Mouse (Mus musculus) spleen, adult 18-20 months (tissue): ENCODE data around the gene Ogfod1.

Experiments used
- DNase-seq, 2 experiments: peaks; one replicate each; pipeline ENCODE4 v3.0.0; 2022; ENCODE audit warnings: mixed read lengths in 2 of 2

Gene Ogfod1

DNA sequence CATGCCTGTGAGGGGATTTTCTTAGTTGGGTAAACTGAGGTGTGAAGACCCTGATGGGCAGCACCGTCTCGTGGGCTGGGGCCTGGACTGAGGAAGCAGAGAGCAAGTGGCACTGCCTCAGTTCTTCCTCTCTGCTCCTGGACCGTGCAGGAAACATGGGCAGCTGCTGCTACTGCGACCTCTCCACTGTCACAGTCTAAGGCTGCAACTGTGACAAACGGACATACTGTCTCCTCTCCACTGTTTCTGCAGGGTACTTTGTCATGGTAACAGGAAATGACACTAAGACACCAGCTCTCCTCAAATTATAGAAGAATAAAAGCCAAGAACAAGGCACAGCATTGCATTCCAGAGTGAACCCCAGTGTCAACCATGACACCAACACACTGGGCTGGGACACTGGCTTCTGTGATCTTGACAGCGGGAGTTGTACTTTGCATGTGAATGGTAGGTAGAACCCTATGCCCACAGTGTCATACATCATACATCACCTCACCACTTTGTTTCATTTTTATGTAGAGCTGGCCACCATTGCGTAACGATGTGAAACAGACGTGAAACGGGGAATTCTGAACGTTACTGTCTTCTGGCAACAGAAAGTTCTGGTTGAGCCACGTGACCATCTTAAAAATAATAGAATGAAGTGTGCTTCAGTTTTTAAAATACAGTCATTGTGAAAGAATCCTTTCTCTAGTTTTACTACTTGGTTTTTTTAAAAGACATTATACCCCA, 39.6 kb downstream of the Ogfod1 start:
- no peak for DNase-seq

DNA sequence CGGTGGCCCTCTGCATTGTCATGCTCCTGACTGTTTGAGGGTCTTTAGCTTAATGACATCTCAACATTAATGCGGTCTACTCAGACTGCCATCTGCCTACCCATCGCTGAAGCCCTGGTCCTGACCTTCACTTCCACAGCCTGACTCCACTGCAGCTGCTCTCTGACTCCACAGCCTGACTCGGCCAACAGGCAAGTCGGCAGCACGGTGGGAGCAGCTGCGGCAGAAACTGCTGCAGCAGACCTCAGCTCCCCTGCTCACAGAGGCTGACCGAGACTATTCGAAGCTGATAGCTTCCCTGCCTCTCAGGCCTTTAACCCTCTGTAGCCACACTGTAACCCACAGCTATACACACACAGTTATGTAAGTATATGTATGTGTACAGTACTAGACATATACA, 51.0 kb downstream of the Ogfod1 start:
- no peak for DNase-seq

DNA sequence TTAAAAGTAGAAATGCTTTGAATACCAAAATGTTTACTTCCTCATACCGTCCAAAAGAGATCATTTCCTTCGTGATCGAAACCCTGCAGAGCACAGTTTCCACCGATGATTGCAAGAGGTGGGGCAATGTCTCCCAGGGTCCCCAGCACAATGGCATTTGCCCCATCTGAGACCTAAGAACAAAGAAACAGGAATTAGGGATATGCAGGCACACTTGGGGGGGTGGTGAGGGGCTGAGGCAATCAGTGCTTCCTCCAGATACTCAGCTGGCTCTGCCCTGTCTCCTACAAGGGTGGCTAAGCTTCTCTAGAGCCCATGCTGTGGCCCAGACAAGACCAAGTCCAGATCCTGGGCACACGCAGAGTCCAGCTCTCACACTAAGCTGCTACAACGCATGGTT, 52.7 kb downstream of the Ogfod1 start:
- DNase-seq: no peak

DNA sequence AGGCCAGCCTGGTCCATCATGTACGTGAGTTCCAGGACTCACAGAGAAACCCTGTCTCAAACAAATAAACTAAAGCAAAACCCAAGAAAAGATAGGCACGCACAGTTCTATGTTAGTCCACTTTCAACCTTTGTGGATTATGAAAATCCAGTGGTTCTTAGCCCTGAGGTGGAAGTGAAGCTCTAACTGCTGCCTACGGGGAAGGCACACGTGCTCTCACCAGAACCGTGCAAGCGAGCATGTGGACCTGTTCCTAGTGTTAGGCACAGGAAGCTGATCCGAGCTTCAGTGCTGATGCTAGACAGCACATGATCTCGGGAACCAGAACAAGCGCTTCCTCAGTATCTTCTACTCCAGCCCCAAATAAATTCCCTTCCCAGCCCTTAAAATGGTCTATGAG, 55.9 kb downstream of the Ogfod1 start:
- no peak for DNase-seq

DNA sequence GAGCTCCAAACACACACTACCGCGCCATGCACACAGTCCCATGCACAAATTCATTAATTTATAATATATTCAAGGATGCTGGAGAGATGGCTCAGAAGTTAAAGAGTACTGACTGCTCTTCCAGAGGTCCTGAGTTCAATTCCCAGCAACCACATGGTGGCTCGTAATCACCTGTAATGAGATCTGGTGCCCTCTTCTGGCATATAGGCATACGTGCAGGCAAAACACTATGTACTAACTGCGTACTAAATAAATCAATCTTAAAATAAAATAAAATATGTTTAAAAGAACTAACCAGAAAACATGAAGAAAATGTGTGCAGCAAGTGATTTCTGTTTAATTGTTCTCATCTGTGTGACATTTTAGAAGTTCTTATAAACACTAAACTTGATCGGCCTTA, 57.3 kb downstream of the Ogfod1 start:
- DNase-seq: no peak

DNA sequence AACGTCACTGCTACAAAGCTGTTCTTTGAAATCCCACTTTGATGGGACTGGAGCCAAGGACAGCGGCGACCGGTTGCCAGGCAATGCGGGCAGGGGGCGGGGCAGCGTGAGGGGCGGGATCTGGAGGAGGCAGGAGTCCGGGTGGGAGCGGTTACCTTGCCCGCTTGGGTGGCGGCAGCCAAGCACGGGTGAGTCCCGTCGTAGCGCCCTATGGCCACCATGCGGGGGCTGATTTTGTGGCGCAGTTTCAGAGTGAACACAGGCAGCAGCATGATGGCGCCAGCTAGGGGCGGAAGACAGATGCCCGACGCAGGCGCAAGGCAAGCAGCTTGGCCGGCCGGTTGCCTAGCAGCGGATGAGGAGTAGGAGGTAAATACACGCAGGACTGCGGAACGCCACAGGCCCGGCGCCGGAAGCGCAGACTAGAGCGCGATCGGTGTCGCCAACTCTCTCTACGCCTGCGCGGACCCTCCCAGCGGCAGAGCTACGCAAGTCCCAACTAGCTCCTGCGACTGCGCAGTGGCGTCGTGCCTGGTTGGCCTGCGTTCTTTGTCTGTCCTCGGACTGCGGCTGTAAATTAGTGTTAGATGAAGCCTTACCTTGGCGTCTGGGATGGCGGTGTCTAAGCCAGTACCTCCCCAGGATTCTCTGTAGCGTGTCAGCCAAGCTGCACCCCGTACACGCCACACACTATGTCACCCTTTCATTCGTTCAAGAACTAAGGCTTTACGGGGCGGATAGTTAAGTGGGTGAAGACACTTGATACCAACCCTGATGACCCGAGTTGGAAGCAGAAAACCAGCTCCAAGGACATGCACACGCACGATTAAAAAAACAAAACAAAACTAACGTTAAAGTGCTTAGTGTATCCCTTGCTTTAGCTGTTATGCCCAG, 61.3 kb downstream of the Ogfod1 start, which contains the start of gene Bbs2:
Gene Bbs2 (minus strand): TSS at position 848 of the 894 bp plus-strand sequence.
- DNase-seq: peak; percentile 96 to 99

DNA sequence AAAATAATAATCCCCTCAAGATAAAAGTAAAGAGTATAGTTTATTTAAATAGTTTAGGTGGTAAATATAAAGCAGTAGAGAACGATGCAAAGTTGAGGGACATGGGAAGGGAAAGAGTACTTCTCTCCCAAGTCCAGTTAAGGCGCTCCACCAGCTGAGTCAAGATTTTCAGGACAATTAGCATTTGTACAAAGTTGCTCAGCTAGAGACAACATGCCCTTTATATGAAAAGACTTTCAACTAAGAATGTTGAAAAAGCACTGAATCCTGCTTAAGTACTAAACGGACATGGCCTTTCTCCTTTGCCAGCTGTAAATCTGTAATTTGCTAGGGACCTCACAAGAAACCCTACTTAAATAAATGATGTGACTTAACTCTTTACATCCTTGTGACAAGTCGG, 62.0 kb downstream of the Ogfod1 start:
- DNase-seq: no peak

DNA sequence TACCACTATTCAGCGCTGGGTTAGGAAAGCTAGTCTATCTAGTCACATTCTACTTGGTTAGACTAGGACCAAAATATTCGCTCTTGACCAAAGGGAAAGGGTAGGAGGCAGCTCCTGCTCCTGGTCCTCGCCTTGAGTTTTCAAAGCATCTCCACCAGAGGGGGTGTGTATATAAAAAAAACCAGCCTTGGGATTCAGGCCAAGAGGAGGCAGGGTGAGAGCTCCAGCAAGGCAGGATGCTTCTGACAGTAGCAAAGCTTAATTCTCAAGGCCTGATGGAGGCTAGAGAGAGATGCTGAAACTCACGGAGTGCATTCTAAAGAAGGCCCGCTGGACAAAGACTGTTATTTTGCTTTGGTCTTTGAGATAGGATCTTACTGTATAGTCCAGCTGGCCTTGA, 67.1 kb downstream of the Ogfod1 start:
- DNase-seq: no peak

DNA sequence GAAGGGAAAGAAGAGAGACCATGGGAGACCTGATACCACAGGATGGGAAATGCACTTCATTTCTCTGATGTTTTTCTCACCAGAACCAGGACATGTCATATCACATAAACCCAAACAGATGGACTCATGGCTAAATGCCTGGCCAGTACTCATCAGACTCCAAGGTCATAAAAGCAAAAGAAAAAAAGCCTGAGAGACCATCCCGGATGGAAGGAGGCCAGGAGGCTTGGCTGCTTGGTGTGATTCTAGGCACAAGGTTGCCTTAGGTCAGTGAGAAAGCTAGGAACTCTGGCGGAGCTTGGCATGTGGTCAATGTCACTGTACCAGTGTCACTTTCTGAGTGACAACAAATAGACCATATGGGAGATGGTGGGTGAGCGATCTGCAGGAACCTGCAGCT, 70.9 kb downstream of the Ogfod1 start:
- no peak for DNase-seq

DNA sequence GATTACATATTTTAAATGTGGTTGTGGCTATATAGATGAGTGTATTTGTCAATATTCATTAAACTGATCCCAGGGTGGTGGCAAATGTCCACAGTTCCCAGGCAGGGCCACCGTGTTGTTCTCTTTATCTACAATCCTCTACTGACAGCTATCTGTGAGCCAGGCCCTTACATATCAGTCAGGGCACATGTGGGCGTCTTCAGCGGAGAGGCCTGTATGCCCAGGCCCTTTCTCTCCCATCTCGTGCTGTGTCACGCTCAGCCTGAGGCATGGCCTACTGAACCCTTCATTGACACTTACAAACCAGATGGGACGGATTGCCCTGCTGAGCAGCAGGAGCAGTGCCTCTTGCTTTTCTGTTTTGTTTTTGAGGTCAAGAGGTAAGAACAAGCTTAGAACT, 72.4 kb downstream of the Ogfod1 start:
- DNase-seq: no peak

DNA sequence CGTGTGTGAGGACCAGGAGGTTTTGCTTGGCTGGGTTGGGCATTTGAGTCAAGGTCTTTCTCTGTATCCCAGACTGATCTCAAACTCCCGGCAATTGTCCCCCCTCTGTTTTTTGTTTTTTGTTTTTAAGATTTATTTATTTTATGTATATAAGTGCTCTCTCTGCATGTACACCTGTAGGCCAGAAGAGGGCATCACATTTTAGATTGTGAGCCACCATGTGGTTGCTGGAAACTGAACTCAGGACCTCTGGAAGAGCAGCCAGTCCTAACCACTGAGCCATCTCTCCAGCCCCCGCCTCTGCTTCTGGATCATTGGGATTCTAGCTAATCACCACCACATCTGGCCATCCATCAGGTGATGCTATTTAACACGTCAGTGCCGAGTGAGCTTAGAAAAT, 72.8 kb downstream of the Ogfod1 start:
- DNase-seq: no peak

DNA sequence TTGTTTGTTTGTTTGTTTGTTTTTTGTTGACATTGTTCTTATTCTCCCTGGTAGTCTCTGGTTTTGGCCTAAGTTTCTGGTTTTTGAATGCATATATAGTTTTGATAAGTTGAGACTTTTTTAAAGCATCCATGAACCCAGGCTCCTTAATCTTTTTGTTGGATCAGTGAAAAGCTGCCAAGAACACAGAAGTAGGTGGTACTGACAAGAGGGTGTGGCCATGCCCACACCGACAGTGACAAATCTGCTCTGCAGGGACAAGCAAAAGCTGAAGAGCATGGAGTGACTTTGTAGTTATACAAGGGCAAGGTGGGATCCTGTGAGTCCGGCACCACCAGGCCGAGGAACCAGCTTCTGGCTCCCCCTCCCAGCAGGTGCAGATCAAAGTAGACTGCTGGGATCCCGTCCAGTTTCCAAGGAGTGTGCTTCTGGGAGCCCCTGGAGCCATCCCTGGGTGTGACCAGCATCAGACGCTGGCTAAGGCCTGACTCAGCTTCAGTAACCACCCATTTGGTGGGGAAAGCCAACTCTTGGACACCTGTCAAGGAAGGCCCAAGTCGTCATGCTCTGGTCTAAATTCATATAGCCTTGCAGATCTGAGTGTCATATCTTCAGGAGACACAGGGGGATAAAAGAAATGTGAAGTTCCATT, 73.7 kb downstream of the Ogfod1 start:
- DNase-seq: no peak

DNA sequence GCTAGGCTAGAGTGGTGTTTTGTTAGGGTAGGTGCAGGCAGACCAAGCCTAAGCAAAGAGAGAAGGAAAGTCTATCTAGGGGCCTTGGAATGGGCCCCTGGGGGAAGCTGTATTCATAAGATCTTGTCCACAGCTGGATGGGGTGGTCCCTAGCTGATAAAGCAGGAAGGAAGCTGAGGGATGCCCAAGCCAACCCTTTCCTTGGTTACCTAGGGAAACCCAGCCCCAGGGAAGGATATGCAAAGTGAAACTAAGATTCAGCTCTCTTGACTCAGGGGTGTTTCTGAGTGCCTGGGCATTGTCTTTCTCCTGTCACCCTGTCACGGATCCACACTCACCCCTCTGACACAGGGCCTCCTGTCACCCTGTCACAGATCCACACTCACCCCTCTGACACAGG, 76.4 kb downstream of the Ogfod1 start:
- DNase-seq: no peak

DNA sequence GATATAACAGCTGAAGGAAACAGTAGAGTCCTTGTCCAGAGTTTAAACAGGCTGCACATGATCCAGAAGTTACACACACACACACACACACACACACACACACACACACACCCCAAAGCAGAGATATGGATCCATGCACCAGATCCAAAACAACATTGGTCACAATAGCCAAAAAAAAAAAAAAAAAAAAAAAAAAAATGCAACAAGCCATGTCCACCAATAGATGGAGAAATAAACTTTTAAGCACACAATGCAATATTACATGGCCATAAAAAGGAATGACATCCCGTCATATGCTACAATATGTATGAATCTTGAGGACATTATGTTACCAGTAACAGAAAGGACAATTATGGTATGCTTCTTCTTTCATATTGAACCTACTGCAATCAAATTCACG, 77.0 kb downstream of the Ogfod1 start:
- DNase-seq: no peak
